Mouse (Mus musculus) Muller cell, postnatal 12 days (primary cell): ENCODE data around the gene Nkapd1.
"Not testable (repeated sequence)": the region's sequence is repeated elsewhere in the genome, so short reads cannot be mapped to it uniquely, and the experiment has no call there.

ENCODE experiments used
- DNase-seq: peaks from one replicate; pipeline ENCODE4 v3.0.0-alpha.2; 2015; ENCODE audit errors: inconsistent ontology term

The Nkapd1 gene

GRCm38 (mm10) chr9:50616766-50617603 lies at the start of gene Nkapd1, which contains the start of gene Pih1d2:
Gene Nkapd1, minus strand, starts transcription at chr9:50617464.
Gene Pih1d2, plus strand, starts transcription at chr9:50617321.
- DNase-seq: peak; percentile 92

GRCm38 (mm10) chr9:50666442-50666841 lies 49.2 kb upstream of the Nkapd1 start:
- no peak for DNase-seq

GRCm38 (mm10) chr9:50664826-50665225 lies 47.6 kb upstream of the Nkapd1 start:
- DNase-seq: no peak

DNA sequence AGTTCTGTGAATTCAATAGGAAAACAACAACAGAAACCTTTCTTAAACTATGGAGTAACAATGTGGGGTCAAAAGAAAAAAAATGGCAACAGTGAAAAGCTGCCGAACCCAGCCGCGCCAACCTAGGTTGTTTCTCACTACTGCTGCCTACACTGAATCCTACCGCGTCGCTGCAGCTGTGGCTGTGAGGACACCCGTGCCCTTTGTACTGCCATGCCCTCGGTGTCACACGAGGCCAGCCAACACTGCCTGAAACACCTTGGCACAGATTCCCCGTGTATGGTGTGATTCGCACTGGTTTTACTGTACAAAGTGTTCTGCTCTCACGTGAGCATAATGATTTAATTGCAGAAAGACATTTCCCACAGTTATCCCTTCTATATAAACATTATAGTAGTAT lies 43.2 kb upstream of the Nkapd1 start:
- peak; percentile 35 for DNase-seq

DNA sequence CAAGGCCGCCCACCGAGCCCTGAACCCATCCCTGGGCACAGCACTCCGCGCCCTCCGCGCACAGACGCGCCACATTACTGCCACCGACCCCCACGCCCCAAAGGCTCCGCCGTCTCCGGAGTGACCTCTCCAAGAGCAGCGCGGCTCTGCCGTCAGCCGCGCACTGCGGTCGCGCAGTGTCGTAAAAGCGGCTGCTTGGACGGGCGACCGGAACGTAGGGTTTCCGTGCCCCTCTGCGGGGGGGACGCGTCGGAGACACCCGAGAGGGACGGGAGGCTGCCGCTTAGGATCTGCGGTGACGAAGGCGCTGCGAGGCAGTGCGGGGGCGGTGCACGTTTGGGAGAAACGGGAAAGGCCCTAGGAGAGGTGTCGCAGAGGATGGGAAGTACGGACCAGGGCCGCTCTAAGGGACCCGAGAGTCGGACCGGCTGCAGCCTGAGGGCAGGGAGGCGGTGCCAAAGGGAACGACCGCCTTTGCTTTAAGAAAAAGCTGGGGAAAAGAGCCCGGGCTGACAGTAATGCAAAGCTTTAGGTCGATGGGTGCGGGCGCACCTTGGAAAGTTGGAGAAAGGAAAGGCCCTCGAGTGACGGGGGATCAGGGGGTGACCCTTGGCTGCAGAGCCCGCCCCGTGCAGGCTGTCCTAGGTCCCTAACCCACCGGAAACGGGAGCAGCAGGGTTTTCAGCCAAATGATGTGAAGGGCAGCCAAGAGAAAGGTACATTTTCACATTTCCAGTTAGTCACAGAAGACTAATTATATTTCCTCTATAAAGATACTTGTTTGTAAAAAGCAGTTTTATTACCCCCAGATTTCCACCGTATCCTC lies 42.3 kb upstream of the Nkapd1 start, which contains the start of gene Dlat:
TSS of gene Dlat (minus strand) at position 389 of the 826 bp plus-strand sequence.
- peak; percentile 91 for DNase-seq

DNA sequence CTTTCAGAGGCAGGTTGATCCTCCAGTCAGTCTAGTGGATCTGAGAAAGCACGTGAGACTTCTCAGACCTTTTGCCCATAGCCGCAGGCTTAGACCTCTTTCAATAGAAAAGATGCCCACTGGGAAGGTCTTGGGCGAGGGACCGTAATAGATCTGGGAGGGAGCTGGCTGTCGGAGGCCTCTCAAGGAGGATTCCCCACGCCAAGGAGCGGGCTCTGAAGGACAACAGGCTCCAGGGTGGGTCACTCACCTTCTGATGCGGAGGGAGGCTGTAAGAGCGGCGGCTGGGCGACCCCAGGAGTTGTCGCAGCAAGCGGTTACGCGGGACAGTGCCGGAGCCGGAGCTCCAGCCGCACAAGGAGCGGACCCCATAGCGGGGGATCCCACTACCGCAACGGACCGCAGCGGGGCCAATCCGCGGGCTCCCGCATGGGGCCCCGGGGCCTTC lies 41.7 kb upstream of the Nkapd1 start:
- no peak for DNase-seq

DNA sequence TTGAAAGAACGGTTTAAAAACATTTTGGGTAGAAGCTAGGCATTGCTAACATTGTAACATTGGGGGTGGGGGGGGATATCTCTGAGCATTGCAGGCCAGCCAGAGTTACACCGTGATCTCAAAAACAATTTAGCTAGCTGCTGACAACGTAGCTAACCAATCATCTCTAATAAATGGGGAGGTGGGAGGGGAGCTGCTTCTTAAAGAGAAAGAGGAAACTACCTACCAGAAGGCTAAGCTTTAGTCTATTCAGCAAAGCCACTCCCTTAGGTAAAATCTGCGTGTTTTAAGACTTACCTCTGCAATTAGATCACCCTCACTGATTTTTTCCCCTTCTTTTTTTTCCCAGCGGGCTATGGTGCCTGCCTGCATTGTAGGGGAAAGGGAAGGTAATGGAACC lies 41.1 kb upstream of the Nkapd1 start:
- DNase-seq: peak; percentile 30

DNA sequence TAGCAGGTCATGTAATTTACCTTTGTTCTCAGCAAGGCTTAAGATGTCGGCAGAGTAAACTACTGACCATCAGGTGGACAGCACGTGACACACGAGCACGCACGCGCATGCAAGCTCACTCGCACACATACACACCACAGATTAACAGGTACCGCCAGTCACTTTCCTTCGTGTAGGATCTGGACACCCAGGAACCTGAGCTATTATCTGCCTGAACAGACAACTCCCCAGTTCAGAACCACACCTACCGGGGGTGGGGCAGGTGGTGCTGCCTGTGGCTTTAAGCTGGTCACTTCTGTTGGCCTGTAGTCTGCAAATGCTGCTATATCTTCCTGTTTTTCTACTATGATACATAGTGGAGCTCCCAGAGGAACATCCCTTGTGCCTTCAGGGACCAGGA lies 33.2 kb upstream of the Nkapd1 start:
- DNase-seq: no peak

GRCm38 (mm10) chr9:50646826-50647370 lies 29.6 kb upstream of the Nkapd1 start:
- DNase-seq: no peak

- DNase-seq: no peak
Observed at GRCm38 (mm10) chr9:50634270-50634669, 17.0 kb upstream of the Nkapd1 start.

DNA sequence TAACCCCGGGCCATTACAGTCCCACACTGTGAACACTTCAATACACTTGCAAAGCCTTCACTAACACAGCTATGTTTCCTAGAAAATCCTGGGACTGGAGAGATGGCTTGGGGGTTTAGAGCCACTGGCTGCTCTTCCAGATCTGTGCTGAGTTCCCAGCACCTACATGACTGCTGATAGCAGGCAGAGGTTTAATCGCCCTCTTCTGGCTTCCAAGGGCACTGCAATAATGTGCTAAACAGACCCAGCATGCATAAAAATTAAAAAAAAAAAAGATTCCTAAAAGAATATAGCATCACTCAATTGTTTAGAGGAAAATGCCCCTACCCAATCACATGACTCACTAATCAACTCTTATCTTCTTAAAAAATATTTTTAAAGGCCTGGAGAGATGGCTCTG lies 15.8 kb upstream of the Nkapd1 start:
- DNase-seq: no peak

DNA sequence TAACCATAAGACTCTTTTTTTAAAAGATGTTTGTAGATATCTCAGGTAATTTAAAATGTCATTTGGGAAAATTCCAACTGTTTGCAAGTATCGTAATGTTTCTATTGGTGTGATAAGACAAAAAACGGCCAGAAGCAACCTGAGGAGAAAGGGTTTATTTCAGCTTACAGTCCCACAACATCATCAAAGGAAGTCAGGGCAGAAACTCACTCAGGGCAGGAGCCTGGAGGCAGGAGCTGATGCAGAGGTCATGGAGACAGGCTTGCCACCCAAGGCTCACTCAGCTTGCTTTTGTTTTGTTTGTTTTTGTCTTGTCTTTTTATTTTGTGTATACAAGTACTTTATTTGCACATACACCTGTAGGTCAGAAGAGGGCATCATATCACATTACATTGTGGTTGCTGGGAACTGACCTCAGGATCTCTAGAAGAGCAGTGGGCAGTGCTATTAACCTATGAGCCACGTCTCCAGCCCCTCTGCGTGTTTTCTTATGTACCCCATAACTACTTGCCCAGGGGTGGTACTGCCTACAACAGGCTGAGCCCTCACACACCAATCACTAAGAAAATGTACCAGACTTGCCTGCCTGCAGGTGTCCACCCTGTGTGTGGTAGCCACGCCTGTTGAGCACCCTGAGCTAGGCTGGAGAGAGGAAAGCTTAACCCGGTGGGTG lies 14.9 kb upstream of the Nkapd1 start:
- DNase-seq: no peak

GRCm38 (mm10) chr9:50630903-50631302 lies 13.6 kb upstream of the Nkapd1 start:
- DNase-seq: not testable (repeated sequence)

DNA sequence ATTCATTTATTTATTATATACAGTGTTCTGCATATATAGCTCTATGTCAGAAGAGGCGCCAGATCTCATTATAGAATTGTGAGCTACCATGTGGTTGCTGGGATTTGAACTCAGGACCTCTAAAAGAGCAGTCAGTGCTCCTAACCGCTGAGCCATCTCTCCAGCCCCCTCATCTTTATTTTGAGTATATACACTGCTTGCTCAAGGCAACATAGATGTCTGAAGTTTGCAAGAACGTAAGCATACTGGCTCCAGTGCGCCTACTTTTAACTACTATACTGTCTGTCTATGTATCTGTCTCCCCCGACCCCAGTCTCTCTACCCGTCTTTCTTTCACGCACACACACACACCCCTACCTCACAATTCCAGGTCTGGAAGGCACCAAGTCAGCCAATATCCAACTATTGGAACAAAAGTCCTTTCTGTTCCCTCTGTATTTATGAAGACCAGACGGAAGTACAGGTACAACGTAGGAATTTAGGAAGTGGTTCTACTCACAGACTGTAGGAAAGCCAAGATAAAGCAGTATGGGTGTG lies 598 bp upstream of the Nkapd1 start:
- no peak for DNase-seq

- no peak for DNase-seq
Observed at GRCm38 (mm10) chr9:50616161-50616560, 1.1 kb downstream of the Nkapd1 start.

DNA sequence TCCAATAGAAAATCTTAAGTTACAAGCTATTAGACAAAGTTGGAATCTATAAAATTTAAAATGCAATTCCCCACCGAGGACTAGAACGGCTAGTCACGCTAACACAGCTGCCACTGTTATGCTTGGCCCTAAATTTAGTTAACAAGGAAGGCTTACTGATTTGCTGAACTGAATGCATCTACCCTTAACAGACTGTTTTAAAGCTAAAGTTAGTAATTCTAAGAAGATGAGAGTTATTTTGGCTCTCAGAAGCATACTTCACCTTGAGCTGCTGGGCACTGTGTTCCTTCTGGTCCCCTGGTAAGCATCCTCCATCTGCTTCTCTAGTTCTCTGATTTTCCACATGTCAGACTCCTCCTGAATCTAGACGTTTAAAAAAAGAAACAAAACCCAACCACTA lies 5.1 kb downstream of the Nkapd1 start:
- no peak for DNase-seq

GRCm38 (mm10) chr9:50604338-50604737 lies 12.9 kb downstream of the Nkapd1 start:
- no peak for DNase-seq

DNA sequence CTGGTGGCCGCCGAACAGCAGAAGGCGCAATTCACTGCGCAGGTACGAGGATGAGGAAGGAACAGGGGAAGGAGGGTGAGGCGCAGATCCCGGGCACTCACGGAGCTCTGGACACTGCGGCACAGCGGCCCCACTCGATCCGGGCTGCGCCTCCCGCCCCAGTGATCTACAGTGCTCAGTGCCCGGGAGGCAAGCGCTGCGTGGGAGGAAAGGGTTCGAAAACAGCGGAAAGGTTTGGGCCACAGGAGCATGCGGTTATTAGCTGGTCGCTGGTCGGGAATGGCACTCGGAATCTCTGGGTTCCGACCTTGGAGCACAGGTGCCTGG lies 13.3 kb downstream of the Nkapd1 start:
- no peak for DNase-seq

- peak; percentile 94 for DNase-seq
Observed at GRCm38 (mm10) chr9:50603189-50603997, 13.9 kb downstream of the Nkapd1 start, which contains the start of the genes Sdhd and Timm8b. Gene Sdhd, minus strand, starts transcription at chr9:50603812. Gene Timm8b, plus strand, starts transcription at chr9:50603910.

DNA sequence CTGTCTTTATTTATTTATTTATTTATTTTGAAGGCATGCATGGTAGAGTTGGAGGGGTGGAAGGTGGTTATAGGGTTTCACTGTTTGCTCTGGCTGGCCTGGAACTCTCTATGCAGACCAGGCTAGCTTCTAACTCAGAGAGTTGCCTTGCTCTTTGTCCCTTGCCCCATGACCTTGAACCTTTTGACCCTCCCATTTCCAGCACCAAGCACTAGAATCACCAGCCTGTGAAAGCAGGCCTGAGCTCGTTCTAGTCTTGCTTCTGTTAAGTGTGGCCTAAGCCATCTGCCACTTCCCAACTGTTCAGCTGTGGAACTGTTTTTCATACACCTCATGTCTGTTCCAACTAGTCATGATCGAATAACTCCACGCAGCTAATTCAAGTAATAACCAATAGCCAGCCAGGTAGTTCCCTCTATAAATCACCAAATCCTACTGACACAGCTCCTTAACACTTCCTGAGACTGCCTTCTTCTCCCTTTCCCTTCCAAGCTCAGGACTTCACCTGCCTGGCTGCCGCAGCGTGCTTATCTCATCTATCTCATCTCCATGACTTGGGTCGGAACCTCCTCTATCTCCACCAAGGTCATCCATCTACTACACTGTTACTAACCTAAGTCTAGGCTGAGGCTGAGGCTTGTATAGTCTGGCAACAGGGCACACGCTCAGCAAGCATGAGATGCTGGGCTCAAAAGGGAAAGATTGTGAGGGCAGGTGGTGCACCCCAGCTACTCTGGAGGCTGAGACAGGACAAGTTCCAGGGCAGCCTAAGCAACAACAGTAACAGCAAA lies 15.0 kb downstream of the Nkapd1 start:
- DNase-seq: no peak
